Mouse (Mus musculus) adrenal gland, postnatal 25 days (tissue): ENCODE results near the gene Ipo9. TPM values are rescaled to one million over a fixed set of nuclear protein-coding genes. Genes with fewer than 3 reads are reported as not detected.

Experiments
- DNase-seq: peaks from one replicate; pipeline ENCODE4 v3.0.0; 2021; ENCODE audit warnings: mixed read lengths
- long read RNA-seq: library from polyadenylated mRNA; stranded (forward); transcript quantifications from one replicate; pipeline ENCODE4 v2.0.0, GENCODE M21; 2021
- total RNA-seq: library from RNA; stranded (reverse); gene quantifications from 2 replicates; pipeline ENCODE4 v1.2.3, GENCODE M21; 2021

Ipo9 gene
- 60.4 and 77.0 TPM in 2 replicates for total RNA-seq
- long read RNA-seq, full-length matches to known transcripts, result 30 of 47 reads
- long read RNA-seq, partial matches to known transcripts, result 12 of 47 reads
- long read RNA-seq, other reads (novel, unspliced or antisense), result 5 of 47 reads

DNA sequence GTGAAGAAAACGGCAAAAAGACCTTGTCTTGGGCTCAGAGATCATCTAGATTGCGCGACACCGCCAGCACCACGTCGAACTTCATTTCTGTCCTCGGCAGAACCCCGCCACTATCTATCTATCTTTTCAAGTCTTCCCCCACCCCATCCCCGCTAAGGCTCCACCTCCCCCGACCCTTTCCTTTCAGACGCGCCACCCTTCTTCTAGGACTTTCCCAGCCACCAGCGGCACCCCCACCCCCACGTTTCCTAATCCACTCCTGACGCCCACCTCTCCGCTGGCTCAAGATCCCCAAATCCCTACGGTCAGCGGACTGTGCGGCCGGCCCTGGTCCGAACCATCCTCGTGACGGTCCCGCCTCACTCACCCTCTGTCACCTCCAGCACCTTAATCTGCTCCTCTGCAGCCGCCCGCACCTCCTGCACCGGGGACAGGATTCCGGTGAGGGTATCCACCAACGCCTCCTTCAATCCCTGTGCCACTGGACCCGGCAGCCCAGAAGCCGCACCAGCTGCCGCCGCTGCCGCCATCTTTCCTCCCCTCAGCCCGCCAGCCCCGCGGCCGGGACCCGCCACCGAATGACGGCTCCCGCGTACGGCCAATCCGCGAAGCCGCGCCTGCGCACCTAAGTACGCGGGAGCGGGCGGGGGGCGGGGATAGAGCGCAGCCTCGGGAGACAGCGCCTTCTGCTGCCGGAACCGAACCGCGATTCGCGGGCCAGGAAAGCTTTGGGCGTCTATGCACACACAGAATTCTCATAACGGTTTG is at the start of gene Ipo9:
TSS of gene Ipo9 (minus strand) at position 599 of the 768 bp plus-strand sequence.
- peak; percentile 95 for DNase-seq

DNA sequence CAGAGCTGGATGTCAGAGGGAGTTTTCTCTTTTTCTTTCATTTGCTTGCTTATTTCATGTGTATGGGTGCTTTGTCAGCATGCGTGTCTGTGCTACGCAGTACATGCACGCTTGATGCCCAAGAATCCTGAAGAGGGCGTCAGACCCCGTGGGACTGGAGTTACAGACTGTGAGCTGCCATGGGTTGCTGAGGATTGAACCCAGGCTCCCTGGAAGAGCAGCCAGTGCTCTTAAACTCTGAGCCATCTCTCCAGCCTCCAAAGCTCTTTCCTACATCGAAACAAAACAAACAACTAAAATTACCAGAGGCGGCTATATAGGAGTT is 45.2 kb upstream of the Ipo9 start:
- no peak for DNase-seq

DNA sequence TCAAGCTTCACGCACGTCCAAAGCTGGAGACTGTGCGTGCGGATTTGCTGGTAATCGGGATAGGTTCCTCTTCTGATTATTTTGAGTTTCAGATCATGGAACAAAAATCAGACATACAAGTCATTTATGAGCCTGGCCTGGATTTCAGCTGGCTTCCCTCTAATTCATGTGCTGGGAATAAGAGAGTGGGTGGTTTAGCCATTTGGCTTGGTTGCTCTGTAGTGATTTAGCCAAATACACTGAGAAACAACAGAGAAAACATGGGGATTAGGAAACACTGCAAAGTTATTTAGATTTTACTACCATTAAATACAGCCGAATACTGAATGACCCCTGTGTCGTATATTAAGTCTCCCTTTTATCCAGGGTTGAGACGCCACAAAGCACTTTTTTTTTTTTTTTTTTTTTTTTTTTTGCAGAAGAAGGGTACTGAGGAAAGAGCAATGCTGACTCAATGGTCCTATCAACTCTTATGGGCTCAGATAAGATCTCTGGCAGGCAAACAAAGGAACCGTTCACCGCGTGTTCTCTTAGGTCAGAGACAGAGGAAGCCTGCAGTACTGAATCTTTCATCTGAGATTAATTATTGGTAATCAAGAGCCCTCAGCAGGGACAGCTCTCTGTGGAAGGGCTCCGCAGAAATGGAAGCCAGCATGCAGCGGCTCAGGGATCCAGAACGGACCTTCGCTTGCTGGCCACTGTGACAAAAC is 44.7 kb upstream of the Ipo9 start:
- no peak for DNase-seq

DNA sequence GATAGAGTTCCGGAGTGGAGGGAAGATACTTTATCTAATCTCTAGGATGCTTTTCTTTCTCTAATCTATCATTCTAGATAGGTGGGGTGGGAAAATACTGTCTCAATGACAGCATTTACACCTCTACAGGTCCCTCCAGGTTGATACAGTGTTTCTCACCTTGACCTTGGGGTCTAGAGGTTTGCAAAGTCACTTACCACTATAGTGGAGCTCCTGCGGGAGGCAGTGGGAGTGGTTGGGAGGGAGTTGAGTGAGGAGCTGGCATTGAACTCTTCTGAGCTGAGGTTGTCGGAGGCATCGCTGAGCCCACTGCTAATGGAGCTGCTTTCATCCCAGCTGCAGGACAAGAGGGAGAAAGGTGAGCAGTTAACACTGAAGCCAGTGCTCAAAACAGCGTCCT is 42.2 kb upstream of the Ipo9 start:
- DNase-seq, result no peak

- DNase-seq, result no peak
Measured at GRCm38 (mm10) chr1:135471742-135472141, 41.4 kb upstream of the Ipo9 start.

GRCm38 (mm10) chr1:135470546-135470945 is 40.2 kb upstream of the Ipo9 start:
- no peak for DNase-seq

- no peak for DNase-seq
Measured at GRCm38 (mm10) chr1:135467462-135467861, 37.2 kb upstream of the Ipo9 start.

GRCm38 (mm10) chr1:135466935-135467334 is 36.6 kb upstream of the Ipo9 start:
- no peak for DNase-seq

DNA sequence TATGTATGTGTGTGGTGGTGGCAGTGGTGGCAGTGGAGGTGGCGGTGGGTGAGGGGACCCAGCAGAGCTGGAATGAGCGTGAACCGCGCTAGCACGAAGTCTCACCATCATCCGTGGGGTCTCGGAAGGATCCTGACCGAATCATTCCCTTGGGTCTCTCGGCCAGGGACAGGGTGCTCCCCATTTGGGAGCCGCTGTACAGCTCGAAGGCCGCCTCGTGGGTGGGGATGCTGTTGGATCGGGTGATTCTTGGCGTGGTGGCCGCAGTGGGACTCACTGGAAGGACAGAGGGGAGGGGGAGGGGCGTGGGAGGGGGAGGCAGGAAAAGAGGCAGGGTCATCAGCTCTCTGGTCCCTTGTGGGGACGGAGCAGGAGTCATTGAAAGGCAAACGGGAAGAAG is 35.4 kb upstream of the Ipo9 start:
- no peak for DNase-seq

- no peak for DNase-seq
Measured at GRCm38 (mm10) chr1:135462736-135463135, 32.4 kb upstream of the Ipo9 start.

- DNase-seq, result no peak
Measured at GRCm38 (mm10) chr1:135462304-135462703, 32.0 kb upstream of the Ipo9 start.

GRCm38 (mm10) chr1:135461097-135461730 is 30.9 kb upstream of the Ipo9 start:
- DNase-seq, result peak; percentile 80

DNA sequence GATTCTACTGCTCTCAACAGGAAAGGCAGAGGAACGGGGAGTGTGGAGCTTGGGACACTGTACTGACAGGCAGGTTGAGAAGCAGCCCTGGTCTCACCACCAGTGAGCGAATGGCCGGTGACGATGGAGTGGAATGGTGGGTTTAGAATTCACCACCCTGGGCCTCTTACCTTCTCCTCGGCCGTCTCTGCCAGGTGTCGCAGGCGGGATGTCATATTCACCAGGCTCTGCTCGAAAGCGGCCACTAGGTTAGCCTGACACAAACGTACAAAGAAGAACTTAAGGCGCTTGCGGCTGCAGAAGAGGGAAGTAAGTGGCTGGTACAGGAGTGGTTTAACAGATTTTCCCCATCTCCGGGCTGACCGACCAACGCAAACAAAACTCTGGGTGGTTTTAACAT is 30.2 kb upstream of the Ipo9 start:
- DNase-seq, result no peak

GRCm38 (mm10) chr1:135457860-135458259 is 27.6 kb upstream of the Ipo9 start:
- no peak for DNase-seq

DNA sequence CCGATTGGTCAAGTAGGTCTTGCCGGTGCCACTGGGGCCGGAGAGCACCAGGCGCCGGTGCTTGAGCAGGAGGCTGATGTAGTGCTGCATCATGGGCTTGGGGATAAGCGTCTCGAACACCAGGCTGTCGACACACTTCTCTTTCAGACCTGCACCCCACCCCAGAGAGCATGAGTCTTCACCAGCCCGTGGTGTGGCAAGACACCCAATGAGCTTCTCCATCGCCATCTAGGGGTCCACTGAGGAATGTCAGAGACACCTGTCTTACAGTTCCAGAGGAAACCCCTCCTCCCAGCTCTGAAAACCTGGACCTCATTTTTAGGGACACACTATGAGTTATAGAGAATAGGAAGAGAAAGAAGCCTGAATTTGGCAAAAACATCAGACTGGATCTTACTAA is 22.0 kb upstream of the Ipo9 start:
- no peak for DNase-seq

- no peak for DNase-seq
Measured at GRCm38 (mm10) chr1:135451419-135451818, 21.1 kb upstream of the Ipo9 start.

DNA sequence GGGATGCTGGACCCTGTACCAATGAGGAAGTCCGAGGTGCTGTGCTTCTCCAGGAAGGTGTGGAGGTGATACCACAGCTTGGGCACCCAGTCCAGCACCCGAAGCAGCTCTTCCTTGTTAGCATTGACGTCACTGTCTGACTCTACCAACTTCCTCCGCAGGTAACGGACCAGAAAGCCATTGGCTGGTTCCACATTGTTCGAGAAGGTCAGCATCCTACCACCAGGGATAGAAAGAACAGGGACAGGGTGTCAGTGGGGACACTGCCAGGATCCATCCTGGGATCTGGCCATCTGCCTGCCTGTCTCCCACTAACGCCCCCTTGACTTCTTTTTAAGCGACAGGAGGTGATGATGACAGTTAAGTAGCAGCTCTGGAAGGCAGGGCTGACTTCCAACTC is 19.6 kb upstream of the Ipo9 start:
- no peak for DNase-seq

- no peak for DNase-seq
Measured at GRCm38 (mm10) chr1:135448940-135449339, 18.6 kb upstream of the Ipo9 start.

DNA sequence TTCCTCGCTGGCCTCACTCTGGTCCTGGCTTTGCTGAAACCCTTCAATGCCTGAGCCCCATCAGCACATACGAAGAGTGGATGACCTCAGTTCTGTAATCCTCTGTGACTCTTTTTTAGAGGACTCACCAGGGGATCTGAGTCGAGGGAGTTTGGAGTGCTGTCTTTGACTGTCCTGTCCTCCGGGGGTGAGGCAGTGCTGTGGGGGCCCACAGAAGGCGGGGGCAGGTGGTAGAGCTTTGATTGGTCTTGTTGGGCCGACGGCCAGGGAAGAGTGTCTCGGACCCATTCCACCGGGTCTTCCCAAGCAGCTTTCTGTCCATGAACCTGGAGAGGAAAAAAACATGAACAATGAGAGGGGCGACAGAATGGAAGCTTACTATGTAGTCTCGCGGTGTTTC is 13.2 kb upstream of the Ipo9 start:
- no peak for DNase-seq

DNA sequence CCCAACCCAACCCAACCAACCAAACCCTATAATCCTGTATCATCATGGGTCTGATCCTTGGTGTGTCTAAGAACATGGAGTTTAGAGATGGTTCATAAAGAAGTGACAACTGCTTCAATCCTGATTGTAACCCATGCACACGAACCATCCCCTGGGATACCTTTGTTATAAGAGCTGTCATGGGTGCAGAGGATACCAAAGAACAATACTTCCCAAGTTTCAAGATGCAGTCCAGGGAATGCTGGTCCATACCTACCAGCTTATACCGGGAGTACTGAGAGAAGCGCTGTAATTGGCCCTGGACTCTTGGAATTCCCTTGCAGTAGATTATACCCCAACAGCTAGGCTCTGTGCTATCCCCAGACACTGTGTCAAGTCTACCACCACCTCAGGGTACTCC is 11.6 kb upstream of the Ipo9 start:
- no peak for DNase-seq

DNA sequence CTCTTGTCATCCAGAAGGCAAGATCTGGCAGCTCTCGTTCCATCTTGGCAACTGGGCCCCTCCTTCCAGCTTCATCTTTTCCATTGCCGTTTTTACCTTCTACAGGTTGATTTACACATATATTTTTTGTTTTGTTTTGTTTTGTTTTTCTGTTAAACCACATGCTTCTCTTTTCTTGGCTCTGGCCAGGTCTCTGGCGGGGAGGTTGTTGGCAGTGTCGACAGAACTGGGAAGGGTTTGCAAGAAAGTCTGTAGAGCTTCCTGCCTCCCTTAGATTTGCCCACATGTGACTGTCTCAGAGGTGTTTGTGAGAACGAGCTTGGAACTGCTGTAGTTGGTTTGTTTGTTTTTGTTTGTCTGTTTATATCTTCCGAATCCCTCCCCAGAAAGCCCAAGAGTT is 10.7 kb upstream of the Ipo9 start:
- DNase-seq, result no peak

- no peak for DNase-seq
Measured at GRCm38 (mm10) chr1:135438801-135439200, 8.5 kb upstream of the Ipo9 start.

DNA sequence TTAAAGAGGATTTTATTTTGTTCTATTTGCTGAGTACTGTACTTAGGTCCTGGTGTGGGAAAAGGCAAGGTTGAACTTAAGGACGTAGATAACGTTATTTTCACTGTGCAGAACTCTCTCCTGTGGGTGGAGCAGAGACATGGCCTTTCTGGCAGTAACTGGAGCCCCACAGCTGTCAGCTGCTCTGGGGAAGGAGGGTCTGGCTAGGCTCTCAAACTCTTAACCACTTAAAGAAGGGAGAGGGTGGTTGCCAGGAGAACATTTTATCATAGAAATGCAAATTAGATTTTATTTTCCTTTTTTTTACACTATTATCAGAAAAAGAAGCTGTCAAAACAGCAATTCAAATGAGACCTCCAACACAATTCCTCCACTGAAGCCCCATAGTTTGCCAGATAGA is 5.5 kb upstream of the Ipo9 start:
- no peak for DNase-seq

GRCm38 (mm10) chr1:135430669-135431017 is 344 bp upstream of the Ipo9 start:
- DNase-seq, result no peak
